Mouse (Mus musculus) liver, adult 2 months (tissue): ENCODE measurements at regions not wholly inside any gene's neighbourhood (a gene's known extent, or its start where the extent isn't known, plus 50 kb on each side); places are given as distances from the start of the nearest gene placed in this dataset.

Source experiments
- CTCF ChIP-seq: fragments of 200-500 bp; IDR thresholded peaks from 2 replicates; pipeline ENCODE4 v1.5.1; 2011; ENCODE audit warnings: low read depth, low read length, control low read depth
- POLR2A ChIP-seq: fragments of 200-500 bp; IDR thresholded peaks from 2 replicates; pipeline ENCODE4 v1.6.1; 2011; ENCODE audit warnings: low read length, control low read depth; ENCODE audit not compliant: insufficient read depth; ENCODE audit errors: extremely low read depth

DNA sequence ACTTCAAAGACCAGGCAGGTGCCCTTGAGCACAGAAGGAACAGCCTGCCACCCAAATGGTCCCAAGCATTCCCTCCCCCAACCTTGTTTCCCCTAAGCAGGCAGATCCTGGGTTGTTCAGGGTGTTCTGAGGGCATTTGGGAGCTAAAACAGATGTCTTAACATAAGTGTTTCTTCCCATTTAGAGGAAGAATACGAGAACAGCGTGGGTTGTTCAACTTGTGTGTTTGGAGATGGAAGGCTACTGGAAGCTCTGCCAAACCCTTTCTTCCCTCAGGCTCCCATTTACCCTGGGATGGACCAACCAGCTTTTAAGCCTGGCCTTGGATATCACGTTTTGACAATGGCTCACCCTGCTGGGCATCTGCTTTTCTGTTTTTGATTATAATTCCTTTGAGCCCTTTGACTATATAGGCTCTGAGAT, 226.8 kb downstream of the Csl start:
- TF ChIP-seq POLR2A = no peak
- no peak for TF ChIP-seq CTCF
